Mouse (Mus musculus): ENCODE measurements around the gene Ccdc171. TPM values are rescaled to one million over a fixed set of nuclear protein-coding genes. Genes with fewer than 3 reads are reported as not detected.

The Ccdc171 gene
- polyA plus RNA-seq, 1 experiment from 2014 or later, result 4.2 TPM

GRCm38 (mm10) chr4:83681081-83681480 is 155.7 kb downstream of the Ccdc171 start:
- Histone ChIP-seq H3K4me3 (ENCODE audit: low read depth, low read length) (no peak overlapping the region), H3K4me1 (replicated peaks; ENCODE audit: control insufficient read depth, insufficient read depth, low read length) (no peaks in the 10 kb centered on the region), H3K9me3 (ENCODE audit: control insufficient read depth, low read length) (no peaks in the 10 kb centered on the region), H3K27me3 (replicated peaks; ENCODE audit: control insufficient read depth, insufficient read depth, low read length) (no peaks in the 10 kb centered on the region), H3K27ac (ENCODE audit: low read depth, low read length) (no peak overlapping the region), H3K36me3 (ENCODE audit: control insufficient read depth, insufficient read depth, low read length) (no peaks in the 10 kb centered on the region), H3K9ac (ENCODE audit: low read depth, low read length) (no peak overlapping the region), H3K4me2 (no peak overlapping the region)
- WGBS, result 92% methylated on average over 14 of the region's 14 CpGs
- DNase-seq (ENCODE audit: low spot score) (no peak), ATAC-seq (replicated peaks; ENCODE audit: low FRiP score) (no peak)

DNA sequence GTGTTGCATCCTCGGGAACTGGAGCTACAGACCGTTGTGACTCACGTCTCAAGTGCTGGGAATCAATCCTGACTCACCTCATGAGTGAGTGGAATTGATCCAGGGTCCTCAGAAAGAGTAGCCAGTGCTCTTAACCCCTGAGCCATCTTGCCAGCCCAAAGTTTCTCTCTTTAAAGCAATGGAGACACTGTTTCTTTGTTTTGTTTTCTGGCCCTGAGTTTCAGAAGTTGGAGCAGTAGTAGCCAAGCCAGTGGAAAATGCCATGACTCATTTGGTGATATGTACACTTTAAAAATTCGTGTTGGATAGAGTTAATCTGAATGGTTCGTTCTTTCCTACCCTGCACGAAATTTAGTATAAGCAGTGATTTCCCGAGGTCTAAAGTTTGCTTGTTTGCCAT is 157.5 kb downstream of the Ccdc171 start:
- DNase-seq (ENCODE audit: low spot score) (no peak), ATAC-seq (replicated peaks; ENCODE audit: low FRiP score) (no peak)
- H3K36me3 ChIP-seq (ENCODE audit: control insufficient read depth, insufficient read depth, low read length), result no peaks in the 10 kb centered on the region
- H3K4me2 ChIP-seq, result no peak overlapping the region
- no peaks in the 10 kb centered on the region for H3K4me1 ChIP-seq (replicated peaks; ENCODE audit: control insufficient read depth, insufficient read depth, low read length)
- H3K27me3 ChIP-seq (replicated peaks; ENCODE audit: control insufficient read depth, insufficient read depth, low read length), result no peaks in the 10 kb centered on the region
- no peak overlapping the region for H3K27ac ChIP-seq (ENCODE audit: low read depth, low read length)
- 78% methylated on average over 7 of the region's 7 CpGs for WGBS
- no peak overlapping the region for H3K9ac ChIP-seq (ENCODE audit: low read depth, low read length)
- no peaks in the 10 kb centered on the region for H3K9me3 ChIP-seq (ENCODE audit: control insufficient read depth, low read length)
- no peak overlapping the region for H3K4me3 ChIP-seq (ENCODE audit: low read depth, low read length)

DNA sequence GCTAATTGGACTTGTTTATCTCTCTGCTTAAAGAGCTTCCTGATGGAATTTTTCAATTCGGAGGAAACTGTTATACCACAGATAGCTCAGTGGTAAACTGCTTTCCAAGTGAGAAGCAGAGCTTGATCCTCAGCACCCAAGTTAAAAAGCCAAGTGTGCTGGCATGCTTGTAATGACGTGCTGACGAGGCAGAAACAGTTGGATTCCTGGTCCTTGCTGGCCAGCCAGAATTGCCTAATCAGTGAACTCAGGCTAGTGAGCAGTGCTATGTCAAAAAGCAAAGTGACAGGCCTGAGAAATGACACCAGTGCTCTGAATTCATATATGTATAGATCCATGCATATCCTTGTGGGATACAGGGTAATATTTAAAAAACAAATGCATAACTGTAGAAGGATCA is 174.8 kb downstream of the Ccdc171 start:
- H3K4me2 ChIP-seq, result no peak overlapping the region
- no peak for DNase-seq (ENCODE audit: low spot score)
- no peaks in the 10 kb centered on the region for H3K27me3 ChIP-seq (replicated peaks; ENCODE audit: control insufficient read depth, insufficient read depth, low read length)
- no peak overlapping the region for H3K27ac ChIP-seq (ENCODE audit: low read depth, low read length)
- H3K9ac ChIP-seq (ENCODE audit: low read depth, low read length), result no peak overlapping the region
- no peak for ATAC-seq (replicated peaks; ENCODE audit: low FRiP score)
- 46% methylated on average over 3 of the region's 3 CpGs for WGBS
- no peak overlapping the region for H3K4me3 ChIP-seq (ENCODE audit: low read depth, low read length)
- no peaks in the 10 kb centered on the region for H3K9me3 ChIP-seq (ENCODE audit: control insufficient read depth, low read length)
- no peaks in the 10 kb centered on the region for H3K4me1 ChIP-seq (replicated peaks; ENCODE audit: control insufficient read depth, insufficient read depth, low read length)
- no peaks in the 10 kb centered on the region for H3K36me3 ChIP-seq (ENCODE audit: control insufficient read depth, insufficient read depth, low read length)

DNA sequence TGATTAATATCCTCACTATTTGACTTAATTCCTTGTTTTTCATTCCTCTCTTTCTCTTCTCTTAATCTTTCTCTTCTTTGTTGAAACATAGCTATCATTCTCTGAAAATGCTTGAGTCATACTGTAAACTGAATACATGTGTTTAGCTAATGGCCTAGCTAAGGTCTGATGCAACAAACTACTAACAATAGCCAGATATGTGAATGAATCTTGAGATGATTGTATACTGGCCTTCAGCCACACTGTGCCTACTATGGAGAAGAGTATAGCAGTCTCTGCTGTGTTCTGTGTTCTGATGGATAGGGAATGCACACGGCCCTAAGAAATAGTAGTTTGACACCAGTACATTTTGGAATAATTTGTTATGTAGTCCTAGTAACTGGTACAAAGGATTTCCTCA is 191.7 kb downstream of the Ccdc171 start:
- DNase-seq (ENCODE audit: low spot score) (no peak), ATAC-seq (replicated peaks; ENCODE audit: low FRiP score) (no peak)
- Histone ChIP-seq H3K9me3 (ENCODE audit: control insufficient read depth, low read length) (no peaks in the 10 kb centered on the region), H3K4me3 (ENCODE audit: low read depth, low read length) (no peak overlapping the region), H3K27me3 (replicated peaks; ENCODE audit: control insufficient read depth, insufficient read depth, low read length) (no peaks in the 10 kb centered on the region), H3K36me3 (ENCODE audit: control insufficient read depth, insufficient read depth, low read length) (no peaks in the 10 kb centered on the region), H3K4me2 (no peak overlapping the region), H3K4me1 (replicated peaks; ENCODE audit: control insufficient read depth, insufficient read depth, low read length) (no peaks in the 10 kb centered on the region), H3K9ac (ENCODE audit: low read depth, low read length) (no peak overlapping the region), H3K27ac (ENCODE audit: low read depth, low read length) (no peak overlapping the region)
- WGBS, result 72% methylated on average over 1 of the region's 1 CpGs

DNA sequence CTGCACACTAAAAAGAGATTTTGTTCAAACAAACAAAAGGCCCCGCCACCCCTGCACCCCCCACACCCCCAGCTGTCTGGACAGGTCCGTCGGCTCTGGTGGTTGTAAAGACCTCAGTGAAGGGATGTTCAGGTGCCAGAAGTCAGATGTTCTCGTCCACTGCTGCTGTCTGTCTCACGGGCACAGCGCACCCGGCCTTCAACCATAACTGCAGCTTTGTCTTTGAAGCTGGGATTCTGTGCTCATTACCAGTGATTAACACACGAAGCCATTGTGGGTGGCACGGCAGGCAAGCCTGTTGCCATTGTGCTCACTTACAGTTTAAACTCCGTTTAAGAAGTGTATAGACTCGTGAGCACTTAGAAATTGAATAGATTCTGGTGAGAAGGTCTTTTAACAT is 194.5 kb downstream of the Ccdc171 start:
- Histone ChIP-seq H3K27me3 (replicated peaks; ENCODE audit: control insufficient read depth, insufficient read depth, low read length) (no peaks in the 10 kb centered on the region), H3K9ac (ENCODE audit: low read depth, low read length) (no peak overlapping the region), H3K4me3 (ENCODE audit: low read depth, low read length) (no peak overlapping the region), H3K9me3 (ENCODE audit: control insufficient read depth, low read length) (no peaks in the 10 kb centered on the region), H3K27ac (ENCODE audit: low read depth, low read length) (no peak overlapping the region), H3K36me3 (ENCODE audit: control insufficient read depth, insufficient read depth, low read length) (no peaks in the 10 kb centered on the region), H3K4me2 (no peak overlapping the region), H3K4me1 (replicated peaks; ENCODE audit: control insufficient read depth, insufficient read depth, low read length) (no peaks in the 10 kb centered on the region)
- ATAC-seq (replicated peaks; ENCODE audit: low FRiP score), result no peak
- DNase-seq (ENCODE audit: low spot score), result no peak
- 78% methylated on average over 11 of the region's 11 CpGs for WGBS

- Histone ChIP-seq H3K4me1 (replicated peaks; ENCODE audit: control insufficient read depth, insufficient read depth, low read length) (no peaks in the 10 kb centered on the region), H3K4me2 (no peak overlapping the region), H3K27ac (ENCODE audit: low read depth, low read length) (no peak overlapping the region), H3K27me3 (replicated peaks; ENCODE audit: control insufficient read depth, insufficient read depth, low read length) (no peaks in the 10 kb centered on the region), H3K4me3 (ENCODE audit: low read depth, low read length) (no peak overlapping the region), H3K9ac (ENCODE audit: low read depth, low read length) (no peak overlapping the region), H3K36me3 (ENCODE audit: control insufficient read depth, insufficient read depth, low read length) (no peaks in the 10 kb centered on the region), H3K9me3 (ENCODE audit: control insufficient read depth, low read length) (no peaks in the 10 kb centered on the region)
- WGBS, result 7% methylated on average over 2 of the region's 2 CpGs
- ATAC-seq (replicated peaks; ENCODE audit: low FRiP score), result no peak
- DNase-seq (ENCODE audit: low spot score), result no peak
These were observed 199.8 kb downstream of the Ccdc171 start for GRCm38 (mm10) chr4:83725136-83725535.

- WGBS, result 78% methylated on average over 9 of the region's 9 CpGs
These were observed 214.0 kb downstream of the Ccdc171 start for GRCm38 (mm10) chr4:83739137-83739890.

DNA sequence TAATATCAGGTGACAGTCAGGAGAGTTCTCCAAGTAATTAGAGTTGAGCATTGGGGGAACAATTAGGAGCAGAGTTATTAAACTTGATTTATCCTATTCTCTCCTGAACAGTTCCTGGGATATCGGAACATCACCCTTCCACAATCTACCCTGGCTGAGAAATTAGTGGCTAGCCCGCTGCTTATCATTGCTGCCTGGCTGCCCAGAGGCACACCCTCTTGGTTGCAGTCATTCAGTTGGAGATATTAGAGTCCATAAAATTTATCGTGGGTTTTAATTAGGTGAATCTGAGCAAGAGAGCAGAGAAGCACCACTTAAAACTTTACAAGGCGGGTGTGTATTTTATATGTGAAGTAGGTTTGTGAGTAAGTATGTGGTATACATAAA is 214.5 kb downstream of the Ccdc171 start:
- Histone ChIP-seq H3K27me3 (replicated peaks; ENCODE audit: control insufficient read depth, insufficient read depth, low read length) (no peaks in the 10 kb centered on the region), H3K4me3 (ENCODE audit: low read depth, low read length) (no peak overlapping the region), H3K4me2 (no peak overlapping the region), H3K4me1 (replicated peaks; ENCODE audit: control insufficient read depth, insufficient read depth, low read length) (no peaks in the 10 kb centered on the region), H3K9me3 (ENCODE audit: control insufficient read depth, low read length) (no peaks in the 10 kb centered on the region), H3K36me3 (ENCODE audit: control insufficient read depth, insufficient read depth, low read length) (no peaks in the 10 kb centered on the region), H3K9ac (ENCODE audit: low read depth, low read length) (no peak overlapping the region), H3K27ac (ENCODE audit: low read depth, low read length) (no peak overlapping the region)
- no peak for ATAC-seq (replicated peaks; ENCODE audit: low FRiP score)
- 73% methylated on average over 4 of the region's 4 CpGs for WGBS
- DNase-seq (ENCODE audit: low spot score), result no peak

More at GRCm38 (mm10) chr4:83739137-83739890, 214.0 kb downstream of the Ccdc171 start:
- Histone ChIP-seq H3K36me3 (ENCODE audit: control insufficient read depth, insufficient read depth, low read length) (no peaks in the 10 kb centered on the region), H3K9ac (ENCODE audit: low read depth, low read length) (no peak overlapping the region), H3K27ac (ENCODE audit: low read depth, low read length) (no peak overlapping the region), H3K27me3 (replicated peaks; ENCODE audit: control insufficient read depth, insufficient read depth, low read length) (no peaks in the 10 kb centered on the region), H3K4me3 (ENCODE audit: low read depth, low read length) (no peak overlapping the region), H3K9me3 (ENCODE audit: control insufficient read depth, low read length) (no peaks in the 10 kb centered on the region), H3K4me2 (no peak overlapping the region), H3K4me1 (replicated peaks; ENCODE audit: control insufficient read depth, insufficient read depth, low read length) (no peaks in the 10 kb centered on the region)
- DNase-seq (ENCODE audit: low spot score), result no peak
- no peak for ATAC-seq (replicated peaks; ENCODE audit: low FRiP score)

DNA sequence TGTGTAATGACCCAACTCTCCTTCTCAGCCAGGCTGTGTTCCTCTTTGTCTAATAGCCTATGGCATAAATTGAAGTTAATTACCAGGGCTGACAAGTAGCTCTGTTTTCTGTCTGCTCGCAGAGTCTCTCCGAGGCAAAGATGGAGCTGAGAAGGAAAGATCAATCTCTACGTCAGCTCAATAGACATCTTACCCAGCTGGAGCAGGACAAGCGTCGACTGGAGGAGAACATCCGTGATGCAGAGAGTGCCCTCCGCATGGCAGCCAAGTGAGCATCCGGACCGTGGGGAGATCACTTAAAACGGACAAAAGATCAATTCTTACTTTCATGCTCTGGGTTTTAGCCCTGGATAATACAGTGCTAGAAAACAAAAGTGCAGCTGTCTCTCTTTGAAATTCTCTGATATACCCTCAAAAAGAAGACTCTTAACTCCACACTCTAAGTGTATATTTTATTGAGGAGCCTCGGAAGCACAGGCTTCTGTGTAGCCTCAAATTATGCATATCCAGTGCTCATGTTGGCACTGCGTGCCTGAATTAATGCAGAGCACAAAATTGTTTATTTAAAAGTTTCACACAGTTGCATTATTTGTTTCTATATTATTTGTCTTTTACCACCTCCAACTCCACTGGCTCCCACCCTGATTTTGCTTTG is 217.6 kb downstream of the Ccdc171 start:
- H3K27me3 ChIP-seq (replicated peaks; ENCODE audit: control insufficient read depth, insufficient read depth, low read length), result no peaks in the 10 kb centered on the region
- WGBS, result 60% methylated on average over 12 of the region's 12 CpGs
- no peaks in the 10 kb centered on the region for H3K9me3 ChIP-seq (ENCODE audit: control insufficient read depth, low read length)
- no peak overlapping the region for H3K4me3 ChIP-seq (ENCODE audit: low read depth, low read length)
- no peak overlapping the region for H3K9ac ChIP-seq (ENCODE audit: low read depth, low read length)
- DNase-seq (ENCODE audit: low spot score) (no peak), ATAC-seq (replicated peaks; ENCODE audit: low FRiP score) (no peak)
- no peaks in the 10 kb centered on the region for H3K4me1 ChIP-seq (replicated peaks; ENCODE audit: control insufficient read depth, insufficient read depth, low read length)
- H3K4me2 ChIP-seq, result no peak overlapping the region
- H3K36me3 ChIP-seq (ENCODE audit: control insufficient read depth, insufficient read depth, low read length), result no peaks in the 10 kb centered on the region
- H3K27ac ChIP-seq (ENCODE audit: low read depth, low read length), result no peak overlapping the region

All from liver, embryonic 11.5 days (tissue).